Mouse (Mus musculus) liver, embryonic 14.5 days (tissue): ENCODE results near the gene Slc9a5.

Source experiments
- CTCF ChIP-seq: IDR thresholded peaks from 2 replicates; pipeline ENCODE4 v1.5.1; 2016; ENCODE audit warnings: antibody characterized with exemption, low read depth, control low read depth
- EP300 ChIP-seq: IDR thresholded peaks from 2 replicates; pipeline ENCODE4 v1.6.1; 2016; ENCODE audit warnings: antibody characterized with exemption, low read depth

- TF ChIP-seq EP300 (no peak), CTCF (no peak)
Measured at GRCm38 (mm10) chr8:105326968-105327367, 21.7 kb upstream of the Slc9a5 start.
